Mouse (Mus musculus) testis, adult 2 months (tissue): ENCODE measurements at regions not wholly inside any gene's neighbourhood (a gene's known extent, or its start where the extent isn't known, plus 50 kb on each side); places are given as distances from the start of the nearest gene placed in this dataset.
"Not testable (repeated sequence)": the region's sequence is repeated elsewhere in the genome, so short reads cannot be mapped to it uniquely, and the experiment has no call there.

ENCODE experiments used
- H3K27ac ChIP-seq: fragments of 200-500 bp; 2 replicates; pipeline ENCODE4 v1.5.1; 2012; ENCODE audit warnings: low read depth, low read length; ENCODE audit not compliant: control insufficient read depth, insufficient read depth
- H3K27me3 ChIP-seq: fragments of 200-500 bp; 2 replicates; pipeline ENCODE4 v1.6.1; 2012; ENCODE audit warnings: mild to moderate bottlenecking, low read length, moderate library complexity; ENCODE audit not compliant: control insufficient read depth, insufficient read depth
- H3K36me3 ChIP-seq: fragments of 200-500 bp; 2 replicates; pipeline ENCODE4 v1.6.1; 2012; ENCODE audit warnings: mild to moderate bottlenecking, low read length; ENCODE audit not compliant: control insufficient read depth, insufficient read depth
- H3K4me1 ChIP-seq: fragments of 200-500 bp; 2 replicates; pipeline ENCODE4 v1.6.1; 2012; ENCODE audit warnings: low read length; ENCODE audit not compliant: control insufficient read depth, insufficient read depth
- H3K4me3 ChIP-seq: fragments of 200-500 bp; 2 replicates; pipeline ENCODE4 v1.5.1; 2012; ENCODE audit warnings: low read depth, mild to moderate bottlenecking, low read length, moderate library complexity, mixed read lengths; ENCODE audit not compliant: control insufficient read depth
- CTCF ChIP-seq: fragments of 200-500 bp; IDR thresholded peaks from 2 replicates; pipeline ENCODE4 v1.5.1; 2012; ENCODE audit warnings: low read depth, mild to moderate bottlenecking, inconsistent platforms, low read length, moderate library complexity; ENCODE audit not compliant: control insufficient read depth, insufficient read depth, insufficient replicate concordance
- POLR2A ChIP-seq: fragments of 200-500 bp; IDR thresholded peaks from 2 replicates; pipeline ENCODE4 v1.6.1; 2012; ENCODE audit warnings: low read depth, mild to moderate bottlenecking, inconsistent platforms, low read length, moderate library complexity; ENCODE audit not compliant: control insufficient read depth

DNA sequence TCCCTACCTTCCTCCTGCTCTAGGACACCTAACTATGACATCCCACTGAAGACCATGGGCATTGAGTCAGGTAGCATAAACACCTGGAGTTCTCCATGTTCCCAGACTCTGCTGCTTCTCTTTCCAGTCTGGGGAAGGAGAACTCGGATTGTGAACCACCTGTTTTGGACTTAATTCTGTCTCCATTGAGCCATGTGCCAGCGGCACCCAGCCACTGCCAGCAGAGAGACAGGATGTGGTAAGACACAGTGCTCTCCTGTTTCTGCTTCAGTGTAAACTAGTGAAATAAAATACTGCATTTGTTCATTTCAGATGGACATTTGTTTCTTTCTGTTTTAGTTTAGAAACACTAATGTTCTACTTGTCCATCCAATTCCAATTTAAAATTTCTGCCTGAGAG lies 168.1 kb upstream of the Arhgap18 start:
- Histone ChIP-seq H3K27ac (no peak overlapping the region), H3K36me3 (no peaks in the 10 kb centered on the region), H3K27me3 (no peaks in the 10 kb centered on the region), H3K4me3 (no peak overlapping the region), H3K4me1 (no peaks in the 10 kb centered on the region)
- no peak for TF ChIP-seq CTCF
- TF ChIP-seq POLR2A = no peak

DNA sequence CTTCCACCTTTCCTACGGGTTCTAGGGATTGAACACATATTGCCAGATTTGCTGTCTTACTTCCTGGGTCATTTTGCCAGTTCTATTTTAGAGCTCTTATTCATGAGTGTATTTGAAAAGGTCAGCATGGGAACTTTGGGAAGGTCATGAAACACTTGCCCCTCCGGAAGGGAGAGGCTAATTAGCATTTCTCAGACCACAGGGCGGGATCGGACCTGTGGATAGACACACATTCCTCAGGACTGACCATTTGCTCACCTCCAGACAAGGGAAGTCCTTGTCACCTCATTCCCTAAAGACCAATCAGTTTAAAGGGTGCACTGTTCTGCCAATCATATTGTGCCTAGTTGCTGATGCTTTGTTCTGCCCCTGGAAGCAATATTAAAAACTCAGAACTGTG lies 146.1 kb upstream of the Arhgap18 start:
- H3K4me3 ChIP-seq, H3K27me3 ChIP-seq, H3K4me1 ChIP-seq, H3K36me3 ChIP-seq, H3K27ac ChIP-seq: not testable (repeated sequence)

DNA sequence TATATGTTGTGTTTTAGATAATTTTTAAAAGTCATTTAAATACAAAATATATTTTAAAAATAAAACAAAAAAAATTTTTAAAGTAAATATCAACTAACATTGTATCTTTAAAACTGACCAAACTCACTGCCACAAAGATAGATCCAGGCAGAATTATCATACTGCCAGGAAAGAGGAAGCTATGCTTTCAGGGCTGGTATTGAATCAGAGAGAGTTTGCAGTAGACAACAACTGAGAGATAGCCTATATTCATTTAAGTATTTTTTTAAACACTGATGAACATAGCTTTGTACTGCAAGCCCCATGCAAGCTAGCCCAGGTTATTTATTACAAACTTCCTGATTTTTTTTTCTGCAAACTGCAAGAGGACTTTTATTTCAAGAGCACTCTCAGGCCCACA lies 142.0 kb upstream of the Arhgap18 start:
- Histone ChIP-seq H3K4me3 (no peak overlapping the region), H3K36me3 (no peaks in the 10 kb centered on the region), H3K27ac (no peak overlapping the region), H3K4me1 (no peaks in the 10 kb centered on the region), H3K27me3 (no peaks in the 10 kb centered on the region)
- TF ChIP-seq POLR2A (no peak), CTCF (no peak)

DNA sequence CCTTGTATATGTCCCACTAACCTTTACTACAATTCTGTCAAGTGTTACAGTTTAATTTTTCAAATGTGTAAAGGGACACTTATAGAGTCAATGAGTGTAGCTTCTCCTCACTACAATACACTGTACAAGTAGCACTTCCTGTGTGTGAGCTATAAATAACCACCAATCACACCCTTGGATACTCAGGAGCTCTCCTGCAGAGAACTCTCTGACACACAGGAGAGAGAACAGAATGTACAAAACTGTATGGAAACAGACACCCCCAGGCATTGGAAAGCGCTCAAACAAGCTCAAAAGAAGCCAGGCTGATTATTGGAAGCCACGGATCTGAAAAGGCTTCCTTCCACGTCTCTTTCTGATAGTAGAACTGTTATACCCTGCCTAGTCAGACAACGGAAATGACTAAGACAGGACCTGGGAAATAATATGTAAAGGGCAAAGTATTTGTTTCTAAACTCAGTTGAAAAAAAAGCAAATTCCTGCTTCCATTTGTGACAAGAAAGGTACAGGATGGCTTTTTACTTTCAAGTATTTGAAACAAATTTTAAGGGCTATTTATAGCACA lies 122.9 kb upstream of the Arhgap18 start:
- Histone ChIP-seq H3K4me3 (no peak overlapping the region), H3K27ac (no peak overlapping the region), H3K27me3 (no peaks in the 10 kb centered on the region), H3K4me1 (no peaks in the 10 kb centered on the region), H3K36me3 (no peaks in the 10 kb centered on the region)
- TF ChIP-seq CTCF = no peak

DNA sequence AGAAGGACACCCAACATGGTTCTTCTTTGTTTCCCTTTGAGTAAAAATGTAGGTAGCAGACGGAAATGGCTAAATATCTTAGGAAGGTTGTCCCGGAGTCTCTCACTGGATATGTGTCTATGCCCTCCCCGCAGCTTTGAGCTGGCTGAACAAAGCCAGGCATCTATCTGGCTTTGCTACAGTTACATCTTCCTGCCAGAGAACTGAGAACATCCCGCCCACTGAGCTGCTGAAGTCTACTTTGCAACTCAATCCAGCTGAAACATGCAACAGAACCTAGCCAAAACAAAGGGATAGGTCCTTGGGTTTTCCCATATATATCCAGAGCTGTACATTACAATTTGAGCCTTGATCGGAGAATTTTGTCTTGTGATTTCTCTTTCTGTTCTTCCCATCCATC lies 121.0 kb upstream of the Arhgap18 start:
- Histone ChIP-seq H3K27ac (no peak overlapping the region), H3K27me3 (no peaks in the 10 kb centered on the region), H3K4me3 (no peak overlapping the region), H3K36me3 (no peaks in the 10 kb centered on the region), H3K4me1 (no peaks in the 10 kb centered on the region)
- TF ChIP-seq POLR2A (no peak), CTCF (no peak)

DNA sequence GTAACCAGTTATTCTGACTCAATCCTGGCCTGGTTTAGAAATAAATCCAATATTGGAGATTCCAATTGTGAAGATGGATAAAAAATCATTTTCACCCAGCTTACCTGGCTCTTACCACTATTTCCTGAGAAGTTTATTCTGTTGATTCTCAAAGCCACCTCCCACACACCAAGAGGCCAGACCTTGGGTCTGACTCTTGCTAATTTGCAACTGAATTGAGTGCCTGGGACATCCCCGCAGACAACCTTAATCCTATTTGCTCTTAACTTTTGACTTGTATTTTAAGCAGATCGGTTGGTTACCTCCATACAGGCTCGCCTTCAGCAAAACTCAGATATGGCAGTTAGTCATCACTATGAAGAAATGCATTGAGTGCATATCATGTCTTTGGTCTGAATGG lies 115.8 kb upstream of the Arhgap18 start:
- H3K27me3 ChIP-seq = no peaks in the 10 kb centered on the region
- no peaks in the 10 kb centered on the region for H3K4me1 ChIP-seq
- TF ChIP-seq POLR2A = no peak
- TF ChIP-seq CTCF = no peak
- no peak overlapping the region for H3K27ac ChIP-seq
- no peak overlapping the region for H3K4me3 ChIP-seq
- no peaks in the 10 kb centered on the region for H3K36me3 ChIP-seq

DNA sequence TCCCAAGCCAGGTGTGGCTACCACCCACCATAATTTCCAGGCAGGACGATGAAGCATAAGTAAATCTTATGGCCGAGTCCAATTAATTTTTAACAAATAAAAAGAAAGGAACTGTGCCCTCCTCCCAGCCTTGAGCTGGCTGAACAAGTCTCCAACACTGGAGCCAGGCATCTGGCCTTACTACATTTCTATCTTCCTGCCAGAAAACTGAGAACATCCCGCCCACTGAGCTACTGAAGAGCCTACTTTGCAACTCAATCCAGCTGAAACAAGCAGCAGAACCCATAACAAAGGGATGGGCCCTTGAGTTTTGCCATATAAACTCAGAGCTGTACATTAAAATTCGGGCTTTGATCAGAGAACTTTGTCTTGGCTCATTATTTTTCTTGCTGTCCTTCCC lies 115.2 kb upstream of the Arhgap18 start:
- TF ChIP-seq CTCF (no peak), POLR2A (no peak)
- no peaks in the 10 kb centered on the region for H3K27me3 ChIP-seq
- no peaks in the 10 kb centered on the region for H3K4me1 ChIP-seq
- H3K4me3 ChIP-seq = no peak overlapping the region
- no peaks in the 10 kb centered on the region for H3K36me3 ChIP-seq
- H3K27ac ChIP-seq = no peak overlapping the region

DNA sequence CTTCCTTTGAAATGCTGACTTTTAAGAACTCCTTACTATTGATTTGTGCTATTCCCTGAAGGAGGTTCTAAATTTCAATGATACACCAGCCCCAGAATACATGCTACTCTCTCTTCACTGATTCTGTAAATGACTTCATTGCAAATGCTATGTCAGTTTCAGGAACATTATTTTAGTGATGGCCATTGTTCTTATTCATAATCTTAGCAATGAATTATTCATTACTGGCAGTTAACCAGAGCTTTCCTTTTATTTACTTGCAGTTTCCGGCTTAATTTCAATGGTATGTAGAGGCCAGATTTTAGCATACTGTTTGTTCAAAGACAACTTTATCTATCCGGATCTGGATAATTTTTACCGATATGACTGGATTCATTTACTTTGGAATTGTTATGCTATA lies 114.1 kb upstream of the Arhgap18 start:
- H3K36me3 ChIP-seq = no peaks in the 10 kb centered on the region
- H3K4me1 ChIP-seq = no peaks in the 10 kb centered on the region
- no peak overlapping the region for H3K4me3 ChIP-seq
- no peak for TF ChIP-seq POLR2A
- no peak for TF ChIP-seq CTCF
- no peaks in the 10 kb centered on the region for H3K27me3 ChIP-seq
- H3K27ac ChIP-seq = no peak overlapping the region

DNA sequence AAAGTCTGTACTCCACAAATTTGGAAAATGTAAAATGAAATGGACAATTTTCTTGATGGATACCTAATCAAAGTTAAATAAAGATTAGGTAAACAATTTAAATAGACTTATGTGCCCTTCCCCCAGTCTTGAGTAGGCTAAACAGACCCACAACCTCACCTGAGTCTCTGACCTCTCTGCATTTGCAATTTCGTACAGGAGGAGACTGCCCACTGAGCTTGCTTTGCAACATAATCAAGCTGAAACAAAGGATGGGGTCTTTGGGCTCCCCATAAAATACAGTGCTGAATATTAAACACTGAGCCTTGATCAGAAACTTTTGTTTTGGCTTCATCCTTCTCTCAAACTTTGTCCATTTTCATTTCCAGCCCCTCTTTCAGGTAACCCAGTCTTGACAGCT lies 100.1 kb upstream of the Arhgap18 start:
- H3K4me1 ChIP-seq = no peaks in the 10 kb centered on the region
- H3K27ac ChIP-seq = no peak overlapping the region
- TF ChIP-seq POLR2A = no peak
- TF ChIP-seq CTCF = no peak
- no peaks in the 10 kb centered on the region for H3K36me3 ChIP-seq
- no peak overlapping the region for H3K4me3 ChIP-seq
- H3K27me3 ChIP-seq = no peaks in the 10 kb centered on the region
